Mouse (Mus musculus): ENCODE data around the gene Sulf2. TPM values are rescaled to one million over a fixed set of nuclear protein-coding genes. Genes with fewer than 3 reads are reported as not detected.
A peak's percentile ranks its signal among the peaks of the same experiment; 100 is the strongest.

Sulf2 gene
- polyA plus RNA-seq, 1 experiment from 2014 or later = 73.6 TPM

DNA sequence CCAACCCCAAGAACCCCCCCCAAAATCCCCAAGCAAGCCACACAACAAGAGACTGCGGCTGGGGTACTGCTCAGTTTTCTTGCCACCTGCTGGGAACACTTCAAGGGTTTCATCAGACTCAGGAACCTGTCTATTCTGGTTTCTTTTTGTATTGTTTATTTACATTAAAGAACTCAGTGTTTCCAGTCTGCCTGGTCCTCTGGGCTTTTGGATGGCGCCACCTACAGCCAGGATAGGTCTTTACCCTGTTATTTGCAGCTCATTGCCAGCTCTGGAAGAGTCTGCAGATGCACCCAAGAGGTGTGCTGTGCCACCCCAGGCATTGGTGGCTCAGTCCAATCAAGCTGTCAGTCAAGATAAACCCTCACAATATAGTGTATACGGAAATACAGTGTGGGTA is 119.7 kb downstream of the Sulf2 start:
- Histone ChIP-seq H3K4me2 (ENCODE audit: low read length) (no peak overlapping the region), H3K27me3 (replicated peaks; ENCODE audit: control insufficient read depth, insufficient read depth, low read length) (no peaks in the 10 kb centered on the region), H3K36me3 (ENCODE audit: control insufficient read depth, insufficient read depth, low read length) (no peaks in the 10 kb centered on the region), H3K4me3 (ENCODE audit: low read length) (no peak overlapping the region), H3K9me3 (ENCODE audit: control insufficient read depth, low read length) (no peaks in the 10 kb centered on the region), H3K4me1 (ENCODE audit: control insufficient read depth, insufficient read depth, low read depth, low read length) (peaks cover 8% of the 10 kb centered on the region), H3K27ac (ENCODE audit: low read depth, low read length) (no peak overlapping the region), H3K9ac (ENCODE audit: low read depth, low read length) (no peak overlapping the region)
- no peak for ATAC-seq
- WGBS = 54% methylated on average over 3 of the region's 3 CpGs

DNA sequence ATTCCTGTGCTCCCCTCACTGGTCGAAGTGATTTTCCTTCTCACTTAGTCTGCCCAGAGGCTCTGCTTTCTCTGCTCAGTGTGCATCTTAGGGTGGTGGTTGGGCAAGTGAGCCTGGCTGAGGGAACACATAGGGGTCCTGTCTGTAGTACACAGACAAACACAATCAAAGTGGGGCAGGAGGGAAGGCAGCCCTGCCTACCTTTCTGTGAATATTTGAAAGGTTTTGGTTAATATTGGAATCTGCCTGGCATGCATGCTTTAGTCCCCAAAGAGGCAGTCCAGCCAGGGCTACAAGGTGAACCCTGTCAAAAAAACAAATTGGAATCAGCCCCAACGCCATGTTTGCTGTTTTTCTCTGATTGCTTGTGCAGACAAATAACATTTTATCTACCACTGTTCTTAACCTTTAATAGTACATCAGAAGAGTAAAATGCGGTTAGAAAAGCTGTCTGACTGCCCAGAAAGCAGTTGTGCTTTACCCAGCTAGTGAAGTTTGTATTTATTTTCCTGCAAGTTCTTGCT is 120.4 kb downstream of the Sulf2 start:
- H3K4me1 ChIP-seq (ENCODE audit: control insufficient read depth, insufficient read depth, low read depth, low read length) = peaks cover 14% of the 10 kb centered on the region
- ATAC-seq = no peak
- no peaks in the 10 kb centered on the region for H3K27me3 ChIP-seq (replicated peaks; ENCODE audit: control insufficient read depth, insufficient read depth, low read length)
- no peak overlapping the region for H3K9ac ChIP-seq (ENCODE audit: low read depth, low read length)
- H3K4me3 ChIP-seq (ENCODE audit: low read length) = no peak overlapping the region
- H3K27ac ChIP-seq (ENCODE audit: low read depth, low read length) = no peak overlapping the region
- 75% methylated on average over 3 of the region's 3 CpGs for WGBS
- H3K9me3 ChIP-seq (ENCODE audit: control insufficient read depth, low read length) = no peaks in the 10 kb centered on the region
- H3K4me2 ChIP-seq (ENCODE audit: low read length) = no peak overlapping the region
- no peaks in the 10 kb centered on the region for H3K36me3 ChIP-seq (ENCODE audit: control insufficient read depth, insufficient read depth, low read length)

DNA sequence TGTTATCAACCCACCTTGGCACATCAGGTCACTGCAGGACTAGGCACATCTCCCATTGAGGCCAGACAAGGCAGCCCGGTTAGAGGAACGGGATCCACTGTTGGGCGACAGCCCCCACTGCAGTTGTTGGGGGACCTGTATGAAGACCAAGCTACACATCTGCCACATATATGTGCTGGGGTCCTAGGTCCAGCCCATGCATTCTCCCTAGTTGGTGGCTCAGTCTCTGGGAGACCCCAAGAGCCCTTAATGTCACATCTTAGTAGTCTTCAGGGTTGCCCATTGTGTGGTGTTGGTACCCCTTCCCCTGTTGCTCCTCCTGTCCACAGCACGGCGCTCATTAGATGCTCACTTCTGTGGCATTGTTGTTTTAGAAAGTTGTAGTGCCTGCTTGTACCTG is 122.8 kb downstream of the Sulf2 start:
- no peak overlapping the region for H3K4me3 ChIP-seq (ENCODE audit: low read length)
- H3K27ac ChIP-seq (ENCODE audit: low read depth, low read length) = no peak overlapping the region
- H3K36me3 ChIP-seq (ENCODE audit: control insufficient read depth, insufficient read depth, low read length) = no peaks in the 10 kb centered on the region
- WGBS = 90% methylated on average over 5 of the region's 5 CpGs
- peaks cover 21% of the 10 kb centered on the region for H3K4me1 ChIP-seq (ENCODE audit: control insufficient read depth, insufficient read depth, low read depth, low read length)
- no peak overlapping the region for H3K9ac ChIP-seq (ENCODE audit: low read depth, low read length)
- no peaks in the 10 kb centered on the region for H3K27me3 ChIP-seq (replicated peaks; ENCODE audit: control insufficient read depth, insufficient read depth, low read length)
- no peaks in the 10 kb centered on the region for H3K9me3 ChIP-seq (ENCODE audit: control insufficient read depth, low read length)
- ATAC-seq = no peak
- no peak overlapping the region for H3K4me2 ChIP-seq (ENCODE audit: low read length)

DNA sequence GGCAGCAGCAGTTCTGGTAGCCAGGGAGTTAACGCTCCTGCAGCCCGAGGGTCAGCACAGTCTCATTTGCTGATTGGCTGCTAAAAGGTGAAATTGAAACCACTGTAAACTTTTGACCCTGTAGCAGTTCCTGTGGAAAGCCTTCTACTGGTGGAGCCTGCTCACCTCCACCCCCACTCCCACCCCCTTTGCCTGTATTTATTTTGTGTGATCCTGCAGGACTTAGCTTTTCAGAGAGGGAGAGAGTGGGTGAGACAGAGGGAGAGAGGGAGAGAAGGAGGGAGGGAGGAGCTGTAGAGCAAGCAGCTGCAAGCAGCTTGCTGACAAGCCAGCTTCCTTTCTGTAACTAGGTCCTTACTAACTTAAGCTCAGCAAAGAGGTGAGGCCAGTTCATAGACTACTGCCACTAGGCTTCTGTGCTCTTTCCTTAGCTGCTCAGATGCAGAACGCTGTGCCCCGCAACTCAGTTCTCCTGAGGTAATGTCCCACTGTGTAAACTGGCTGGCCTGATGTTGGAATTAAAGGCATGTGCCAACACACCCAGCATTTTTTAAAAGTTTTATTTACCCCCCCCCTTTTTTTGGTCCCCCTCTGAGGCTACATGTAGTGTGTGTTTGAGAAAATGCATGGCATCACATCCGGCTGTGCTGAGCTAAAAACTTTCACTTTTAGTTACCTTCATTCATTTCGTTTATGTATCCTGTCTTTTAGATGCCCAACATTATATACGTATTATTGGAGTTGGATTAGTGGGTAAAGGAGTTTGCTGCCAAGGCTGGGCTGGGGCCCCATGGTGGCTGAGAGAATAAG is 124.1 kb downstream of the Sulf2 start:
- Histone ChIP-seq H3K27ac (ENCODE audit: low read depth, low read length) (peak overlapping the region; percentile 57), H3K27me3 (replicated peaks; ENCODE audit: control insufficient read depth, insufficient read depth, low read length) (no peaks in the 10 kb centered on the region), H3K4me2 (ENCODE audit: low read length) (peak overlapping the region; percentile 49), H3K9ac (ENCODE audit: low read depth, low read length) (no peak overlapping the region), H3K36me3 (ENCODE audit: control insufficient read depth, insufficient read depth, low read length) (no peaks in the 10 kb centered on the region), H3K4me3 (ENCODE audit: low read length) (peak overlapping the region; percentile 12; the same call in 1 of the 2 replicates), H3K9me3 (ENCODE audit: control insufficient read depth, low read length) (no peaks in the 10 kb centered on the region), H3K4me1 (ENCODE audit: control insufficient read depth, insufficient read depth, low read depth, low read length) (peaks cover 21% of the 10 kb centered on the region)
- peak; percentile 73 for ATAC-seq
- WGBS = 38% methylated on average over 7 of the region's 7 CpGs

DNA sequence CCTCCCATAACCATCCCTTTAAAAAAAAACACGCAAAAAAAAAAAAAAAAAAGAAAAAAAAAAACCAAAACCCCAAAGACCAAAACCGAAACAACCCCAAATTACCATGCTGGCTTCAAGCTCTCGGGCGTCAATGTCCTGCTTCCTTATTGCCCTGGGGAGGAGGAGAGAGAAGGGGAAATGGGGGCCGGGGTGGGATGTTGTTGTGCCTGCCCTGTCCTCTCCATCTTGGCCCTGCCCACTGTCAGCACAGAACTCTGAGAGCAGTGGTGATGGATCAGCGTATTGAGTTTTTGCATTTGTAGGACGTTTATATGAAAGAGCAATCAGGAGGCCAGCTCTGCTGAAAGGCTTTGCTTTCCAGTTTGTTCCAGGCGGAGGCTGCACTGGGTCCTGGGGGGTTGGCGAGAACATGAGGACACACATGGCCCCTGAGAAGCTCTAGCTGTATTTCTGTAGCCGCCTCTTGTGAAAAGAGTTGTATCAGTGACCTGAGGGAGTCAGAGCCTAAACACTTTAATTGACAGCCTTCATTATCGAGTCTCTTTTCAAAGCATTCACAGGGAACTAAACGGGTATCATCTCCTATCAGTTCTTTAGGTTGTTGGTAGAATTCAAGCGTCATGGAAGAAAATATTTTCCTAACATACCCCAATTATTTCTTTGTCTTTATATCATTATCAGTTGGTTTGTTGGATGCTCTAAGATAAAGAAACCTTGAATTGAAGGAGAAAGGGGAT is 125.0 kb downstream of the Sulf2 start:
- Histone ChIP-seq H3K4me3 (ENCODE audit: low read length) (no peak overlapping the region), H3K36me3 (ENCODE audit: control insufficient read depth, insufficient read depth, low read length) (no peaks in the 10 kb centered on the region), H3K9me3 (ENCODE audit: control insufficient read depth, low read length) (no peaks in the 10 kb centered on the region), H3K4me2 (ENCODE audit: low read length) (peak overlapping the region; percentile 49), H3K27ac (ENCODE audit: low read depth, low read length) (peak overlapping the region; percentile 44), H3K27me3 (replicated peaks; ENCODE audit: control insufficient read depth, insufficient read depth, low read length) (no peaks in the 10 kb centered on the region), H3K9ac (ENCODE audit: low read depth, low read length) (peak overlapping the region; percentile 12; the same call in 1 of the 2 replicates), H3K4me1 (ENCODE audit: control insufficient read depth, insufficient read depth, low read depth, low read length) (peaks cover 21% of the 10 kb centered on the region)
- ATAC-seq = no peak
- 10% methylated on average over 13 of the region's 13 CpGs for WGBS

DNA sequence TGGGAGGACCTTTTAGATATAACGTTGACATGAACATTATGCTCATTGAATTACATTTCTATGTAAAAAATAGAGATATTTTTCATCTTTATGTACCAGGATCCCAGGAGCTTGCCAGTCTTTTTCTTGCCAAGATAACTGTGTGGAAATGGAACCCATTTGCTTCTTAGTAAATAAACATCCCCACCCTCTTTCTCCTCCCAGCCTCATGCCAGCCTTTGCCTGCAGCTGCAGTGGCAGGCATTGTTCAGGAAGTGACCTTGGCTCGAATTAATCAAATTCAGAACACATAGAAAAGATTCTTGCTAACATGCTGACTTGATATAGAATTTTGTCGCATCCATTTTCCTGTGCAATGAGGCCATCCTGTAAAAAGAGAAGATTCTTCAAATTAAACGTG is 126.2 kb downstream of the Sulf2 start:
- H3K4me2 ChIP-seq (ENCODE audit: low read length) = no peak overlapping the region
- no peak overlapping the region for H3K27ac ChIP-seq (ENCODE audit: low read depth, low read length)
- peaks cover 21% of the 10 kb centered on the region for H3K4me1 ChIP-seq (ENCODE audit: control insufficient read depth, insufficient read depth, low read depth, low read length)
- 39% methylated on average over 4 of the region's 4 CpGs for WGBS
- H3K9me3 ChIP-seq (ENCODE audit: control insufficient read depth, low read length) = no peaks in the 10 kb centered on the region
- H3K27me3 ChIP-seq (replicated peaks; ENCODE audit: control insufficient read depth, insufficient read depth, low read length) = no peaks in the 10 kb centered on the region
- ATAC-seq = no peak
- no peaks in the 10 kb centered on the region for H3K36me3 ChIP-seq (ENCODE audit: control insufficient read depth, insufficient read depth, low read length)
- H3K9ac ChIP-seq (ENCODE audit: low read depth, low read length) = no peak overlapping the region
- H3K4me3 ChIP-seq (ENCODE audit: low read length) = no peak overlapping the region

DNA sequence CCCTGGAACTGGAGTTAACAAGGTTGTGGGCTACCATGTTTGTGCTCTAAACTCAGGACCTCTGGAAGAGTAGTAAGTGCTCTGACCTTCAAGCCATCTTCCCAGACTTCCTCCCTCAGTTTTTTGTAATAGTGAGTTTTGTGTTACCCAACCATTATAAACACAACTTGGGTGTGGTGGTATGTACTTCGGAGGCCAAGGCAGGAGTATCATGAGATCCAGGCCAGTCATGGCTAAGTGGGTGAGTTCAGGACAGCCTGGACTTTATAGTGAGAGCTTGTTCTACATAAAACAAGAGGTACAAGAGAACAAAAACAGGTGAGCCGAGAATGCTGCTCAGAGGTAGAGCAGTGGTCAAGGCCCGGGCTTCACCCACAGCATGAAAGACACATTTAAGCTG is 127.6 kb downstream of the Sulf2 start:
- H3K27me3 ChIP-seq (replicated peaks; ENCODE audit: control insufficient read depth, insufficient read depth, low read length) = no peaks in the 10 kb centered on the region
- no peak for ATAC-seq
- H3K4me3 ChIP-seq (ENCODE audit: low read length) = no peak overlapping the region
- H3K9ac ChIP-seq (ENCODE audit: low read depth, low read length) = no peak overlapping the region
- WGBS = 87% methylated on average over 3 of the region's 3 CpGs
- no peaks in the 10 kb centered on the region for H3K9me3 ChIP-seq (ENCODE audit: control insufficient read depth, low read length)
- peaks cover 22% of the 10 kb centered on the region for H3K4me1 ChIP-seq (ENCODE audit: control insufficient read depth, insufficient read depth, low read depth, low read length)
- no peak overlapping the region for H3K27ac ChIP-seq (ENCODE audit: low read depth, low read length)
- no peaks in the 10 kb centered on the region for H3K36me3 ChIP-seq (ENCODE audit: control insufficient read depth, insufficient read depth, low read length)
- no peak overlapping the region for H3K4me2 ChIP-seq (ENCODE audit: low read length)

DNA sequence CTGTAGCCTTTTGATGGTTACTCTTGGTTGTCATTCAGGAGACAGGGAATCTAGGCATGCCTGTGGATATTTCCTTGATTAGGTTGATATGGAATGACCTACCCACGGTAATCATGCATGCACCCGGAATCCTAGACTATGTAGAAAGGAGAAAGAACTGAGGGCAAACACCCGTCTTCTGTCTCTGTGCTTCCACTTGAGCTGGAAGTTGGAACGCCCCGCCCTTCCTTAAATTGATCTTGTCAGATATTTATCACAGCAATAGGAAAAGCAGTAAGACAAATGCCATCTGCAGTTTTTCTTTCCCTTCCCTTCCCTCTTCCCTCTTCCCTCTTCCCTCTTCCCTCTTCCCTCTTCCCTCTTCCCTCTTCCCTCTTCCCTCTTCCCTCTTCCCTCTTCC is 129.5 kb downstream of the Sulf2 start:
- no peak overlapping the region for H3K9ac ChIP-seq (ENCODE audit: low read depth, low read length)
- no peaks in the 10 kb centered on the region for H3K9me3 ChIP-seq (ENCODE audit: control insufficient read depth, low read length)
- H3K27ac ChIP-seq (ENCODE audit: low read depth, low read length) = no peak overlapping the region
- no peak overlapping the region for H3K4me3 ChIP-seq (ENCODE audit: low read length)
- 85% methylated on average over 5 of the region's 5 CpGs for WGBS
- no peak for ATAC-seq
- no peaks in the 10 kb centered on the region for H3K36me3 ChIP-seq (ENCODE audit: control insufficient read depth, insufficient read depth, low read length)
- H3K4me2 ChIP-seq (ENCODE audit: low read length) = no peak overlapping the region
- no peaks in the 10 kb centered on the region for H3K27me3 ChIP-seq (replicated peaks; ENCODE audit: control insufficient read depth, insufficient read depth, low read length)
- peaks cover 33% of the 10 kb centered on the region for H3K4me1 ChIP-seq (ENCODE audit: control insufficient read depth, insufficient read depth, low read depth, low read length)

DNA sequence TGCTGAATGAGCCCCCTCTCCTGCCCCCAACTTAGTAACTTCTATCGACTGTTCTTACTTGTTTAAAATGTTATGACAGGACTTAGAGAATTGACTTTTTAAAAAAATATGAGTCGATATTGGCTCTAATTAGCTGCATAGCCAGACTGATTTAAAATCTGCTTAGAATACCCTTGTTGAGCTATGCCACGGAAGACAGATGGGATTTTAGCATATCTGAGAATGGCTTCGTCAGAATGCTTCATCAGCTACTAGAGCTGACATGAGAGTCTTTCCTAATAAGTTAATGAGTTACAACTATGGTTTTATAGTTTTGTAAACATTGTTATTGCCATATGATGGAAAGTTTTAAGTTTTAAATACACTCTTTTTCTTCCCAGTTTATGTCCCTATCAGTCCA is 130.8 kb downstream of the Sulf2 start:
- Histone ChIP-seq H3K27me3 (replicated peaks; ENCODE audit: control insufficient read depth, insufficient read depth, low read length) (no peaks in the 10 kb centered on the region), H3K4me2 (ENCODE audit: low read length) (no peak overlapping the region), H3K9me3 (ENCODE audit: control insufficient read depth, low read length) (no peaks in the 10 kb centered on the region), H3K36me3 (ENCODE audit: control insufficient read depth, insufficient read depth, low read length) (no peaks in the 10 kb centered on the region), H3K27ac (ENCODE audit: low read depth, low read length) (no peak overlapping the region), H3K4me3 (ENCODE audit: low read length) (no peak overlapping the region), H3K4me1 (ENCODE audit: control insufficient read depth, insufficient read depth, low read depth, low read length) (peaks cover 26% of the 10 kb centered on the region), H3K9ac (ENCODE audit: low read depth, low read length) (no peak overlapping the region)
- 67% methylated on average over 4 of the region's 4 CpGs for WGBS
- ATAC-seq = no peak

Data from hindbrain, embryonic 16.5 days (tissue).